Mouse (Mus musculus) hindbrain, postnatal 0 days (tissue): ENCODE data around the gene Pgap1. TPM values are rescaled to one million over a fixed set of nuclear protein-coding genes. Genes with fewer than 3 reads are reported as not detected.
A peak's percentile ranks its signal among the peaks of the same experiment; 100 is the strongest.

Experiments used
- ATAC-seq: fragments of 200-750 bp; cut with Nextera tagmentation; 2 replicates; pipeline ENCODE4 v1.8.0; 2017; ENCODE audit warnings: mild to moderate bottlenecking, moderate TSS enrichment, moderate library complexity
- DNase-seq: peaks from one replicate; pipeline ENCODE4 v3.0.0-alpha.2; 2015; ENCODE audit warnings: low spot score
- H3K27ac ChIP-seq: fragments of 300-500 bp; sonication (generic); 2 replicates; pipeline ENCODE4 v1.5.1; 2014; ENCODE audit warnings: mild to moderate bottlenecking
- H3K27me3 ChIP-seq: fragments of 300-500 bp; sonication (generic); 2 replicates; pipeline ENCODE4 v1.6.1; 2014; ENCODE audit warnings: low read length, mixed read lengths; ENCODE audit not compliant: insufficient read depth
- H3K36me3 ChIP-seq: fragments of 300-500 bp; sonication (generic); 2 replicates; pipeline ENCODE4 v1.6.1; 2014; ENCODE audit warnings: low read length, mixed read lengths; ENCODE audit not compliant: insufficient read depth
- H3K4me1 ChIP-seq: fragments of 300-500 bp; sonication (generic); 2 replicates; pipeline ENCODE4 v1.6.1; 2014; ENCODE audit warnings: antibody characterized with exemption, low read length, mixed read lengths; ENCODE audit not compliant: insufficient read depth
- H3K4me2 ChIP-seq: fragments of 300-500 bp; sonication (generic); 2 replicates; pipeline ENCODE4 v1.6.1; 2014; ENCODE audit warnings: low read depth, mild to moderate bottlenecking, low read length, moderate library complexity, mixed read lengths
- H3K4me3 ChIP-seq: fragments of 300-500 bp; sonication (generic); 2 replicates; pipeline ENCODE4 v1.5.1; 2014; ENCODE audit warnings: low read length
- H3K9ac ChIP-seq: fragments of 300-500 bp; sonication (generic); replicated peaks from 2 replicates; pipeline ENCODE4 v1.6.1; 2014; ENCODE audit warnings: mild to moderate bottlenecking, low read length, moderate library complexity, mixed read lengths
- H3K9me3 ChIP-seq: fragments of 300-500 bp; sonication (generic); 2 replicates; pipeline ENCODE4 v1.6.1; 2016; ENCODE audit warnings: low read length, mixed read lengths
- CTCF ChIP-seq: IDR thresholded peaks from 2 replicates; pipeline ENCODE4 v1.5.1; 2016; ENCODE audit warnings: antibody characterized with exemption, control low read depth, low read depth
- WGBS: fragments of 180-500 bp; shearing (Covaris S2); extraction: QIAGEN DNeasy Blood & Tissue Kit; methylation state at CpG from one replicate; pipeline ENCODE4 v1.1.7; 2014; 5-methylcytosine and 5-hydroxymethylcytosine counted together
- polyA plus RNA-seq: library from polyadenylated mRNA; unstranded; fragments of >200 nt; fragmentation: Nextera tagmentation; extraction: Ambion mirVana; gene quantifications from 2 replicates; pipeline ENCODE4 v1.2.1, GENCODE M21; 2015
- total RNA-seq: library from RNA; depleted of rRNA; stranded (reverse); fragments of >200 nt; gene quantifications from 2 replicates; pipeline ENCODE4 v1.2.3, GENCODE M21; 2014; rRNA removed

Gene Pgap1
- total and polyA plus RNA-seq, 2 experiments from 2014 or later: 20.6 to 108 TPM

DNA sequence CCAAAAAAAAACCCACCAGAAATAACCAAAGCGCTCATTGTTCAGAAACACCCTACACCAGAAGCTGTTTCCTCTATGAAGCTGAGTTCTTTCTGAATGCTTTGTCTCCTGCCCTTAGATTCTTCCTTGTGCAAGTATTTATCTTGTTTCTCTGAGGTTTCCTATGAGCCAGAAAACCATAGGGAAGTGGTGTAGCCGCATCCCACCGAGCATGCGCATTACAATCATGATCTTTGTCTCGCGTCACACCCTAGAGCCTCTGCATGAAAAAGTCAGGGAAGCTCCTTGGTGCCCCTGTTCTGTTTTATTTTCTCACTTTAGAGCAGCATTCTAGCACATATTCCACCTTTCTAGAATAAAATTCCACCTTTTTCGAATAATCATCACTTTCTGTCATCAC, 113.8 kb downstream of the Pgap1 start:
- DNase-seq: peak; percentile 30
- Histone ChIP-seq H3K4me2 (no peak overlapping the region), H3K27ac (no peak overlapping the region), H3K4me1 (no peaks in the 10 kb centered on the region), H3K27me3 (no peaks in the 10 kb centered on the region), H3K4me3 (no peak overlapping the region), H3K9me3 (no peaks in the 10 kb centered on the region), H3K9ac (no peak overlapping the region), H3K36me3 (no peaks in the 10 kb centered on the region)
- WGBS: 46% methylated on average over 7 of the region's 7 CpGs
- ATAC-seq: no peak; the same call in 1 of the 2 replicates
- TF ChIP-seq CTCF: no peak

DNA sequence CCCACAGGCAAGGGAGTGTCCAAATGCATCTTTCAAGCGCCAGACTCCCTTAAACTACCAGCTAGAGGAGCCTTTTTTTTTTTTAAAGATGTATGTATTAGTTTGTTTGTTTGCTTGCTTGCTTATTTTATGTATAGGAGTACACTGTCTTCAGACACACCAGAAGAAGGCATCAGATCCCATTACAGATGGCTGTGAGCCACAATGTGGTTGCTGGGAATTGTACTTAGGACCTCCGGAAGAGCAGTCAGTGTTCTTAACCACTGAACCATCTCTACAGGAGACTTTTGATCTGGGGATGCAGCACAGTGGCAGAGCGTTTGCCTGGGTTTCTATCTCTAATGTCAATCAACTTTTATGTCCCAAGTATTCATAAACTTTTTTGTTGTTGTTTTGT, 118.4 kb downstream of the Pgap1 start:
- TF ChIP-seq CTCF: no peak
- DNase-seq: no peak
- ATAC-seq: peak; percentile 66; the same call in 1 of the 2 replicates
- peak overlapping the region; percentile 75 for H3K9ac ChIP-seq
- H3K4me1 ChIP-seq: peaks cover 5% of the 10 kb centered on the region
- peak overlapping the region; percentile 69 for H3K4me3 ChIP-seq
- H3K9me3 ChIP-seq: no peaks in the 10 kb centered on the region
- 47% methylated on average over 3 of the region's 3 CpGs for WGBS
- no peaks in the 10 kb centered on the region for H3K36me3 ChIP-seq
- peak overlapping the region; percentile 88 for H3K4me2 ChIP-seq
- peak overlapping the region; percentile 43; the same call in 1 of the 2 replicates for H3K27ac ChIP-seq
- H3K27me3 ChIP-seq: no peaks in the 10 kb centered on the region

DNA sequence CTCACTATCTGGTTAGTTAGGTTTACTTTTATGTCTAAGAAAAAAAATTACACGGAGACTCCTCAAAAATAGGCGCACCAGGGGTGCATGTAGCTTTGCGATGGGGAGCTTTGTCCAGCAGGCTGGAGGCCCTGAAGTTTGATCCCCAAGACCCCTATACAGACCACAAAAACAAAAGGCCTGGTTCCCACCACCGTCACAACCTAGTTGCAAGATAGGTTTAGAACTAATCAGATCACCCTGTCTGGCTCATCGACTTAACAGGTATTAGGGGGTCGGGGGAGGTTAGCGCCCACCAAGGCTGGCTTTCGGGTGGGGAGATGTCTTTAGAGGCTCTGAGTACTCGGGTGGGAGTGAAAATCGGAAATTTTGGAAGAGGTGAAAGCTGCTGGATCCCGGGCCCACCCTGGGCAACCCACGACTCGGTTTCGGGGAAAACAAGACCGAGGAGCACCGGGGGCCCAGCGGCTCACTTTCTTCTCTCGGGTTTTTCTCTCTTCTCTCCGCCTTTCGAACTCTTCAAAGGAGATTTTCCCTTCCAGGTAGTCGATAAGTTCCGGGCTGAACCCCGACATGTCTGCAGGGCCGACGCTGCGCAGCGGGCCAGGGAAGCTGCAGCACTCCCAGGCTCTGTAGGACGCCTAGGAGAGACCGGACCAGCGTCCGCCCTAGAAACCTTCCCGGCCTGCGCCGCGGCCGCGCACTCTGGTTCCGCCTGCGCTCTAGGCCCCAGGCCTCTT, 119.0 kb downstream of the Pgap1 start, which contains the start of gene Gtf3c3:
Gene Gtf3c3, minus strand, starts transcription at position 632 of the 740 bp plus-strand sequence.
- no peaks in the 10 kb centered on the region for H3K36me3 ChIP-seq
- no peaks in the 10 kb centered on the region for H3K9me3 ChIP-seq
- H3K4me3 ChIP-seq: peak within 1 kb of the TSS; percentile 69
- no peak for TF ChIP-seq CTCF
- peak; percentile 100 for ATAC-seq
- H3K4me2 ChIP-seq: peak within 1 kb of the TSS; percentile 88
- H3K27ac ChIP-seq: peak within 1 kb of the TSS; percentile 43; the same call in 1 of the 2 replicates
- no peaks in the 10 kb centered on the region for H3K27me3 ChIP-seq
- H3K9ac ChIP-seq: peak within 1 kb of the TSS; percentile 75
- DNase-seq: peak; percentile 85
- 2% methylated on average over 37 of the region's 39 CpGs for WGBS
- H3K4me1 ChIP-seq: peaks cover 5% of the 10 kb centered on the region

Other genes starting within 250 kb of the Pgap1 start
- 19.1 and 21.5 TPM in 2 replicates for gene Gtf3c3, start 118.7 kb downstream of the Pgap1 start, total RNA-seq
- 16.7 and 19.2 TPM in 2 replicates for gene Gtf3c3, start 118.7 kb downstream of the Pgap1 start, polyA plus RNA-seq